Mouse (Mus musculus) layer of hippocampus, adult 18-20 months (tissue): ENCODE data around the gene Agrp. TPM values are rescaled to one million over a fixed set of nuclear protein-coding genes. Genes with fewer than 3 reads are reported as not detected.

ENCODE experiments used
- DNase-seq, 2 experiments: peaks; one replicate each; pipeline ENCODE4 v3.0.0; 2022; ENCODE audit warnings: low spot score in 2 of 2
- total RNA-seq, 2 experiments: library from RNA; stranded (reverse); gene quantifications; 2 replicates each; pipeline ENCODE4 v1.2.3; 2021

Gene Agrp
- total RNA-seq, 2 experiments from 2014 or later: not detected

DNA sequence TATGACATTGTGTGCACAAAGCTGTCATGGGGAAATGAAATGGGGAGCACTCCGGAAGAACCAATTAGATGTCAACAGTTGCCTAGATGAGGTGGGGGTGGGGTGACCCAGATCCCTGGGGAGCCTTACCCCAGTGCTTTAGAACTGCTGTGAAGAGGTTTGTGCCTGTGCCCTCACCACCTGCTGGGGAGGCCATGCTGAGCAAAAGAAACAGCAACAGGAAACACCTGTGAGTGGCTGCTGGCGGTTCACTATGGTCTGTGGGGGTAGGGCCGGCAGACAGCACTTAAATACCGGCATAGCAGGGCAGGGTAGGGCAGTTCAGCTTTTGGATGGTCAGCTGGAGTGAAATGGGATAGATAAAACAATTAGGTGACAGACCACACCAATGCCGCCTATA lies 14.1 kb downstream of the Agrp start:
- DNase-seq: no peak

DNA sequence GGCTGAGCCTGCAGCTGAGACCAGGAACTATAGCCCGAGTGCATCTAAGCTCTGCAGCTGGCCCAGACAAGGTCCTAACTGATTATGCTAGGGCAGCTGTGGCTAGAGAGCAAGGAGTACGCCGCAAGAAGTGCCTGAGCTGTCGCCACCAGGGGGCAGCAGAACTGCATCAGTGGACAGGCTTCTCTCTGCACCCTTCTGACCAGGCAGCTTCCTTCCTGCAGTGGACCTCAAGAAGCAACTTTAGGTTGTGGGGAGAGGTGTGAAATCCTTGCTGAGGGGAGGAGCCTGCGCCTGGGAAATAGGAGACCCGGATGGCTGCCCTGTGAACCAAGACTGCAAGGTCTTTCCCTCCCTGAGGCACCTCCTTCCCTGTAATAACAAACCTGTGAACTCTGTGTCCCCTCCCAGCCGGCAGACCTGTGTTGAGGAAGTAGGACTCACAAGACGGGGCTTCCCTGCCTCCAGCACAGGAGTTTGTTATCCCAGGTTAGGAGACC lies 14.7 kb downstream of the Agrp start:
- peak; percentile 87 to 97 for DNase-seq

DNA sequence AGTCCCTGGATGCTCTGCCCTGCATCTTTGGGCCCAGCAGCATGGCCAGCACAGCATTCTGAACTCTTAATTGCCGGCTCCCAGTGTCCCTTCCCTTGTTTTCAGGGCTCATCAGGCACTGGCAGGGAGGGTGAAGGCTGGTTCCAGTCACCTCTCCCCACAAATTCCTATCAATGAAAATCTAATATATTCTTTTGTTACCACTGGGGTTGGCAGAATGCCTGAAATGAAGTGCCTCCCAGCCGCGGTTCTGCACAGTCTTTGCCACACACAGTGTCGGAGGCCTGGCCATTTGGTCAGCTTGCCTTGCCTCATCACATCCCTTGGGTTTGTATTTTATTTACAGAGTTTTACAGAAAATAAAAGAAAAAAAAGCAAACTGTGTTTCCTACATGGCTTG lies 15.4 kb downstream of the Agrp start:
- DNase-seq: peak in 1 of 2 experiments; percentile 39

DNA sequence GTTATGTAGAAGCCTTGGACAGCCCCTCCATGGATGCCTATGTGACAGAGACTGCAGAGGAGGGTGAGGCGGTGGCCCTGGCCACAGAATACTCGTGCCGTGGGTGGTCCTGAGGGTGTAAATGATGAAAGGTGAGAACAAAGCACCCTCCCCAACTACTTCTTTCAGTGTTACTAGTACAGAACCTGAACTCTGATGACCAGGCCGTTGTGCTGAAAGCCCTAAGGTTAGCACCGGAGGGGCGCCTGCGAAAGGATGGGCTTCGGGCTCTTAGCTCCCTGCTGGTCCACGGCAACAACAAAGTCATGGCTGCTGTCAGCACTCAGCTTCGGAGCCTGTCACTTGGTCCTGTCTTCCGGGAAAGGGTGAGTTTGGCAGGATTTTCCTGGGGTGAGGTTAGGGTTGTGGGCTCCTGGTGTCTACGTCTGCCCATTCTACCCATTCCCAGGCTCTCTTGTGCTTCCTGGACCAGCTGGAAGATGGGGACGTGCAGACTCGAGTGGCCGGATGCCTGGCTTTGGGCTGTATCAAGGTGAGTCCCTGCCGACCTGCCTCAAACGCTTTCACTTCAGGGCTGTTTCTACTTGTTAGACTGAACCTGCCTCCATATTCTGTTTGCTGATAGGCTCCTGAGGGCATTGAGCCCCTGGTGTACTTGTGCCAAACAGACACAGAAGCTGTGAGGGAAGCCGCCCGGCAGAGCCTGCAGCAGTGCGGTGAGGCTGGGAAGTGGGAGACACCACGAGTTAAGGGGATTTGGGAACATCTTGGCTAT lies 16.1 kb downstream of the Agrp start:
- peak in 1 of 2 experiments; percentile 46 for DNase-seq

DNA sequence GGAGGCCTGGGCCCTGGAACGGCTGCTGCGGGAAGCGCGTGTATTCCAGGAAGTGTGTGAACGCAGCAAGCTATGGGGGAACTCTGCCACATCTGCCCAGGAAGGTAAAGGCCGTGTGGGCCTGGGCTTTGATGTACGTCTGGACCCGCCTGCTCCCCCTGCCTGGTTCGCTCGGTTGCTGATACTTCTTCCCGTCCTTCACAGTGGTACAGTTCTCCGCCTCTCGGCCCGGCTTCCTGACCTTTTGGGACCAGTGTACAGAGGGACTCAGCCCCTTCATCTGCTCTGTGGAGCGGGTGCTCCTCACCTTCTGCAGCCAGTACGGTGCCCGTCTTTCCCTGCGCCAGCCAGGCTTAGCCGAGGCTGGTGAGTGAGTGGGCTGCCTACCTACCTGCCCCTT lies 17.0 kb downstream of the Agrp start:
- no peak for DNase-seq

DNA sequence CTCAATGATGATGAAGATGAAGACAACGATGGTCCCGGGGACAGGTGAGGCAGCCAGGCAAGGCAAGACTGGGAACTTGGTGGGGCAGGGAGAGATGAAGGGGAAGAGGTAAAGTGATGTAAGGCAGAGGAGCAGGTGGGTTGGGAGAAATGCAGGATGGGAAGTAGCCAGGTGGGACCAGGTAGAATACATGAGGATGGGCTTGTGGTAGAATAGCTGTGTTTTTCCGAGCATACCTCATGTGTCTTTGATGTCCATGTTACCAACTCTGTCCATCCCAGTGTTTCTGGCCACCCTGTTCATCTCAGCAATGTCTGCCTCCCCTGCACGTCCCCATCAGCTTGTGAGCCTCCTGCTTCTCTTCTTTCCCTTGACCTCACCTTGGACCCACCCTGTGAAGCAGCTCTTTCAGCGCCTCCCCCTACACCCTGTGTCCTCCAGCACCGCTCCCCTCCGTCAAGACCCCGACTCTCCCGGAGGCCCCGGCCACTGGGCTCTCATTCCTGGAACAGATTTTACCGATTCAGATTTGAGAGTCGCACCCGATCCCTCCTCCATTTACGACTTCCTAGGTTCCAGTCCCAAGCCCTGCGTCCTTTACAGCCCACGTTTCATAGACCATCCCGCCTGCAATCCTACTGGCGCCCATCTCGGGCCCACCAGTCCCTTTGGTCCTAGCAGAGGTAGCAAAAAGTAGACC lies 18.2 kb downstream of the Agrp start:
- DNase-seq: no peak

DNA sequence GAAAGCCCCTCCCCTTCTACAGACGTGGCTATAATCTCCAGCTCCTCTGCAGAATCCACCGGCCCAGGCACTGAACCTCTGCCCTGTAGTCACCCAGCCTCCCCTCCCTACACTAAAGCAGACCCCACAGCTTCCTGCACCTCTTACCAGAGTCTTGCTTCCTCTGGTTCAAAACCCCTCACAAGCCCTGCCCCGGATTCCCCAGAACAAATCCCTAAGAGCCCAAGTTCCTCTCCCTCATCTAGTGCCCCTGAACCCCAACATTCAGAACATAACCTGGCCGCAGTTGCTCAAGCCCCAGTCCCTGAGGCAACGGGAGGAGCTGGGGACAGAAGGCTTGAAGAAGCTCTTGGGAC lies 18.9 kb downstream of the Agrp start:
- no peak for DNase-seq

DNA sequence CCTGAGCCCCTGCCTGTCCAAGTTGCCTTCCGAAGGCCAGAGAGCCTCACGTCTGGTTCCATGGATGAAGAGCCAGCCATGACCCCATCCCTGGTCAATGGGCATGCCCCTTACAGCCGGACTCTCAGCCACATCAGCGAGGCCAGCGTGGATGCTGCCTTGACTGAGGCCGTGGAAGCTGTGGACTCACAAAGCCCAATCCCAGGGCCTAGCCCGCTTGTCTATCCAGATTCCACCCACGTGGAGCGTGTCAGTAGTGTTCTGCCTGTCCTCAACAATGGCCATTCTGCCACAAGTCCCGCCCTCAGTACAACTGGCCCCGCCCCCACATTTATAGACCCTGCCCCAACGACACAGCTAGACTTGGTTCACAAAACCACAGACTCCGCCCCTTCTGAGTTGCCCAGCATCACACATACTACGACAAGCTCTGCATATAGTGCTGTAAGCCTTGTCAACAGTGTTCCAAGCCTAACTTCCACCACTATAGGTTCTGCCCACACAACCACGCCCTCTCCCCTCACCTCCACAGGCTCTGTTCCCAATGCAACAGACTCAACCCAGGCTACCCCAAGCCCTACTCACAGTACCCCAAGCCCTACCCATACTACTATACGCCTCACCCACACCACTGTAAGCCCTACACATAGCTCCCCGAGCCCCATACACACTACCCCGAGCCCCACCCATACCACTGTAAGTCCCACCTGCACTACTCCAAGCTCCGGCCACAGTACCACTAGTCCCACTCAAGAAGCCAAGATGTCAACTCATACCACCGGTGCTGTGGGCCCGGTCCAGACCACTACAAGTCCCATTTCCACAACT lies 19.5 kb downstream of the Agrp start:
- DNase-seq: no peak

DNA sequence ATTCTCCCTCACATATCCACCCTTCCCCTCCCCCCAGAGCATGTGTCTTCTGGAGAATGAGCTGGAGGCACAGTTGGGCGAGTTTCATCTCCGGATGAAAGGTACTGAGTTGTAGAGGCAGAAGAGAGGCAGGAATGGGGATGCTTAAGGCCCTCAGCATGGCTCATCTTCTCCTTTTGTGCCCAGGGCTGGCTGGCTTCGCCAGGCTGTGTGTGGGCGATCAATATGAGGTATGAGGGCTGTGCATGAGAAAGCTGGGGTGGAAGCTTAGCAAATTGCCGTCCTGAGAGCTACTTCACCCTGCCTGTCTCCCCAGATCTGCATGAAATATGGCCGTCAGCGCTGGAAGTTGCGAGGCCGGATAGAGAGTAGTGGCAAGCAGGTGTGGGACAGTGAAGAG lies 21.3 kb downstream of the Agrp start:
- peak in 1 of 2 experiments; percentile 78 for DNase-seq

DNA sequence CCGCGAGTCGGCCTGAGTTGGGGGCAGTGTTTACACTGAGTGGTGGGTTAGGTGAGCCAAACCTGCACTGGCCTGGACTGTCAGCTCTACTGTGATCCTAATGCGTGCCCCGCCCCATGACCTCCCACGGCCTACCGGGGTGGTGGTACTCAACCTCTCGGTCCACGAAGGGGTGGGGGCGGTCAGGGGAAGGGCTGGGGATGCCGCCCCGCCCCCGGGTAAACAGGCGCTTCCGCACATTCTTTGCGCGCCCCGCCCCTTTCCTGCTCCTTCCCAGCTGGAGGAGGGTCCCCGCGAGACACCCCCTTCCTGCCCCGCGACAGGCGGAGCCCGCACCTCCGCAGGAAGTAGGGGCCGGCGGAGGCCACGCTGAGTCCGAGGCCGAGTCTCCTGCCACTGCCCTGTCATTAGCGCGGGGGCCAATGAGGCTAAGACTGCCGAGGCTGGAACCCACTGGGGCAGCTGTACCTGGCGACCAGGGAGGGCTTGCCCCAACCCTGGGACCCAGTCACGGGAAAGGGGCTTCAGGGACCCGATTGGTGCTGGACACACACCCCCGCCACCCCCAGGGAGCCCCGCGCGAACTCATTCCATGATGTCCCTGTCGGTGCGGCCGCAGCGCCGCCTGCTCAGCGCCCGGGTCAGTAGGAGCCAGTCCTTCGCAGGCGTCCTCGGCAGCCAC lies 23.2 kb downstream of the Agrp start:
- DNase-seq: no peak

DNA sequence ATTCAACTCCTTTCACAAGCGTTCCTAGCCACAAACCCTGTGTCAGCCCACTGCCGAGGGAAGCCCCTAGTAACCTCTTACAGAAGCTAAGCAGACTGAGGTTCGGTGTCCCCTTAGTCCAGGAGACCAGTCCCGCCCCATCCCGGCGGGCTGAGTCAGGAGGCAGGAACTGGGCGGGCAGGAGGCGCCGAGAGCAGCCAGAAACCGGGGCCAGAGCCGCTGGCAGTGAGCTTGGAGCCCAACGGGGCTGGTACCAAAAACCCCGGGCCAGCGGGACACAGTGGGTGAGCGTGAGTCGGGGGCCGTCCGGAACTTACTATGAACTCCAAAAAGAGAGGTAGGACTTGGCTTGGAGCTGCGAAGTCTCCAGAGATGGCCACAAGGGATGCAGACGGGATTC lies 24.2 kb downstream of the Agrp start:
- DNase-seq: no peak

DNA sequence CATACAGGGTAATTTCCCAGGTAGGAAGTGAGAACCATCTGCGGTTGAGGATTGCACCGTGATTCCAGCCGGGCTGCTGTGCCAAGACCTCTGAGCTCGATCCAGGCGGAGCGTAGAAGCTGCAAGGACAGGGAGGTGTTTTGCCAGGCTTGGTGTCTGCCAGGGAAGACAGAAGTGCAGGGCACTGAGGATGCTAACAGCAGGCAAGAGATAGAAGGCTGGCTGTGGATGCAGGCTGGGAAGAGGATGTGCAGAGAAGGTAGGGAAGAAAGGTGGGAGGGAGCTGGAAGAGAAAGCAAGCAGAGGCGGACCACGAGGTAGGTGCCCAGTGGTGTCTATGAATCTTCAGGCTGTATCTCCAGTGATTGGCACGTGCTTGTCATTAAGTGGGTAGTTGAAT lies 25.4 kb downstream of the Agrp start:
- DNase-seq: no peak

DNA sequence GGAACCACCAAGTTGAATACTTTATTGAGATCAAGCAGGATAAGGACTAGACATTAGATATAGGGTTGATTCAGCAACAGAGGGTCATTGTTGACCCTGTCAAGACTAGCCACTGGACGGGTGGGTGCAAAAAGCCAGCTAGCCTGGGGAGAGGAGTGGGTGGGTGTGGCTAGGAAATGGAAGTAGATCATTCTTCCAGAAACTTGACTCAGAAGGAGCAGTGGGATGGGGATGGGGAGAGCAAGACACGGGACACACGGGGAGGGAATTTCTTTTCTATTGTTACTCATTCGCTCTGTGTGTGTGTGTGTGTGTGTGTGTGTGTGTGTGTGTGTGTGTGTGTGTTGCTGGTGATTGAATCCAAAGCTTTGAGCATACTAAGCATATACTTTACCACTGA lies 27.4 kb downstream of the Agrp start:
- no peak for DNase-seq

DNA sequence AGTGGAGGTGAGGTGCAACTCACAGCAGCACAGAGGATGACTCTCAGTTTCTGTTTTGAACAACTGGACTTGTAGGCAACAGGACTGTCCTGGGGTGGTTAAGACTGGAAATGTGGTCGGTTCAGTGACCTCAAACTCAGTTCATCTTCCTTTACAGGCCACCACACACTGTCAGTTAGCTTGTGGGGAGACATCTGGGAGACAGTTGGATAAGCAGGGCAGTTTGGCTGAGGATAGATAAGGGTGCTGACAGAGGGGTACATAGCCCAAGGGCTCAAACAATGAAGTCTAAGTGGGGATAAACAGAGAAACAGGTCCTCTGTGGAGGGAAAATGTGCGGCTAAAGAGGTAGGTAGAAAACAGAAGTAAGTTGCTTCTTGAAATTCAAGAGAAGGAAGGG lies 27.8 kb downstream of the Agrp start:
- DNase-seq: no peak

DNA sequence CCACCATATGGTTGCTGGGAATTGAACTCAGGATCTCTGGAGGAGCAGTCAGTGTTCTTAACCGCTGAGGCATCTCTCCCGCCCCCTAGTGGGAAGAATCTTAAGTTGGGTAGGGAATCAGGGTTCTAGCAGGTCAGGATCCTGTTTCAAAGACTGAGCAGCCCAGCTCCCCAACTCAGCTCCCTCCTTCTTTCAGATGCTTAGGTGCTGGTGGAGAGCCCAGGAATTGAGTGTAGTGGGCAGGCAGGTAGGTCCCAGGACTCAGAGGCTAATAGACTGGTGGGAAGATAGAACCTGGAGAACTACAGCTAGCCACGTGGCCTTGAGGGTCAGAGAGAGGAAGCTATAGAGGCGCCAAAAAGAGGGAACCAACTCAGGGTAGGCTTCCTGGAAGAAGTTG lies 29.5 kb downstream of the Agrp start:
- DNase-seq: peak in 1 of 2 experiments; percentile 57

DNA sequence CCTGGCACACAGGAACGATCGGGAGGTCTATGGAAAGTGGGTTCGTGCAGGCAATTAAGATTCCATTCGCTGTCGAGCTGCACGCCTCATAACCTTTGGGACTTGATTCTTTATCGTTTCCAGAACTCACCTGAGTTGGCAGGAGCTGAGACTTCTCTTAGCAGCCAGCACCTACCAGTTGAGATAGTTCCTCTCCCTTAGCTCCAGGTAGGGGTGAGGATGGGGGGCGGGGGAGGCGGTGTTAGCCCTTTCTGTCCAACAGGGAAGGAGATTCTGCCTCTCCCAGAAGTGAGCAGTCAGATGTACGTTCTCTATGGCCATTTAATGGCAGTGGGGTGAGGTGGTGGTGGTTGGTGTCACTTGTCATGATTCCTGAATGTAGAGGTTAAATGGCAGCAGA lies 30.1 kb downstream of the Agrp start:
- DNase-seq: no peak

DNA sequence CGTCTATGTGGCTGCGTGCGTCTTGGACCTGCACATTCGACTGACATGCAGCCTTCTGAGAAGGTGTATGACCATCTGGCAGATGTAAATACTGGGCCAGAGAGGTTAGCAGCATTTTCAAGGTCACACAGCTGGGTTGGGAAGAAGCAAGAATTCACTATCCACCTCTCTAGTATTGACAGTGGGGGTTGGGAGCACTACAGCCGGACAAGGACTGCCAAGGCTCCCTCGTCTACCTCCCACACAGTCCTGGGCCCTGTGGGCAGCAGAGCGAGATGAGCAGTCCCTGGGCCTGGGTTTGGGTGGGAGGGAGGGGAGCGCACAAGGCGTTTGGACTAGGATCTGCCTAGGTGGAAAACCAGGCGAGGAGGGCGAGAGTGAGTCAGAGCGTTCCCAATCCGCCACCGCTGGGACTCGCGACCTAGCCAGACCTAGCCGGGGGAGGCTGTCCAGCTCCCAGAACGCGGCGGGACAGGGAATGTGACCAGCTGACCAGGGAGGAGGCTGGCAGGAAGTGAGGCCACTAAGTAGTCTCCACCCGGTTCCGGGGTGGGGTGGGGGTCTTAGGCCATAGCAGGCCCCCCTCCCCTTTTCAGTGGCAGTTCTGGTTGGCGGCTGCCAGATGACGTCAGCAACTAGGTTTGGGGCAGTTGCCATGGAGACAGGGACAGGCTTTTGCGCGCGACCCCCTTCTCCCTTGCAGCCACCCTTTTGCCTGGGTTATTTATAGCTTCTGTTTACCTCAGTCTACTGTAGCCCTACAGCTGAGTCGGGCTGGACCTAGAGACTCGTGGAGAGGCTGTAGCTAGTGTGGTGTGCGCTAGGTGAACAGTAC lies 30.8 kb downstream of the Agrp start:
- peak; percentile 81 to 88 for DNase-seq

DNA sequence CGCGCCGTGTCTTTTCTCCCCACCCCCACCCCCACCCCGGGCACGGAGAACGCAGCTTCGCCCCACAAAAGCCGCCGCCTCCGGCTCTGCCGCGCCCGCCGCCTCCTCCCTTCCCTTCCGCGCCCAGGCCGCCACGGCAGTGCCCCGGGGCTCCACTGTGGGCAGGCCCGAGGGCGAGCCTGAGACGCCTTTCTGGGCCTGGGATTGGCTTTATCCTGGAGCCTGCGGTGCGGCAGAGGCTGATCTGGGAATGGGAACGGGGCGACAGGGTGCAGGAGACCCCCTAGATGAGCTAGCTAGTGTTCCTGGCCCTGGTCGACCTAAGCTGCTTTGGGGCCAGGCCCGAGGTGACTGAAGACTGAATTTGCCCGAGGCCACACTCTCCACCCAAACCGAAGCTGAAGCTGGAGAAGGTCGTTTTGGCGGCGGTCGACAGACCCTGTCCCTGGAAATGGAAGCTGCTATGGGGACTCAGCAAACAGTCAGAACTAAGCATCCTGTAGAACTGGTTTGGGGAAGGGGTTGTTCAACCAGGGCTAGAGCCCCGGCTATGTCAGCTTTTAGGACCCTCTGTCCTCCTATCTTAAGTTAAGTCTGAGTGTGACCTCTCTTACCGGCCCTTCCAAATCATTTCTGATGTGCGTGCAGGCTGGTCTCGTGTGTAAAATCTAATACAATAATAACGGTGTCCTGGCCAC lies 31.6 kb downstream of the Agrp start:
- peak in 1 of 2 experiments; percentile 35 for DNase-seq

DNA sequence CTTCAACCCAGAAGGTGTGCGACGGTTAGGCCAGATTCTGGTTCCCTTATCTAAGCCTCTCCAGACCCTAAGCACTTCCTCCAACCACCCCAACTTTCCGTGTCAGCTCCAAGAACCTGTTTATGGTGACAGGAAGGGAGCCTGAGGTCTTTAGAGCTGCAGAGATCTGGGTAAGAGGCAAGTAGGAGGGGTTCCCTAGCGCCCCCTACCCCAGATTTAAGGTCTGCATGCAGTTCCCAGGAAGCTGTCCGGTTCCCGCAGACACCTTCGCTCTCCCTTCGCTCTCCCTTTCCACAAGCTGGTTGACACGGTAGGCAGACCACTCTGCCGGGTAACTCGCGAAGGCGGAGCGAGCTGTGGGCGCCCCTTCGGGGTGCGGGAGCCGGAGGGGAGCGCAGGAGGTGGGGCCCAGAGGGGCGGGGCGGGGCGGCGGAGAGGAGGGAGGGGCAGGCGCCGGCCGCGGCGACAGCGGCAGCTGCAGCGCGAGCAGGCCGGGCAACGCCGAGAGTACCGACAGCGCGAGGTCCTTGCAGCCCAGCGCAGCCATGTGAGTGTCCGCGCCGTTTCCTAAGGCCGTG lies 32.3 kb downstream of the Agrp start, which contains the start of gene Ripor1:
TSS of gene Ripor1 (plus strand) at position 452 of the 578 bp plus-strand sequence.
- peak in 1 of 2 experiments; percentile 78 for DNase-seq
